Mouse (Mus musculus): ENCODE results near the gene Vav2. TPM values are rescaled to one million over a fixed set of nuclear protein-coding genes. Genes with fewer than 3 reads are reported as not detected.
A peak's percentile ranks its signal among the peaks of the same experiment; 100 is the strongest.

Vav2 gene
- total and polyA plus RNA-seq, 3 experiments: 3.5 to 7.2 (median 6.9) TPM

GRCm38 (mm10) chr2:27460651-27461050, 33.8 kb upstream of the Vav2 start:
- Histone ChIP-seq H3K27me3 (ENCODE audit: insufficient read depth, low read length) (no peaks in the 10 kb centered on the region), H3K36me3 (replicated peaks) (peaks cover 98% of the 10 kb centered on the region)
- TF ChIP-seq GATA2 (IDR thresholded peaks at IDR 0.05; ENCODE audit: borderline replicate concordance, low read depth, low read length) (no peak), GATA1 (IDR thresholded peaks at IDR 0.05; ENCODE audit: borderline replicate concordance, low read length) (no peak), POLR2AphosphoS5 (IDR thresholded peaks at IDR 0.05; ENCODE audit: insufficient replicate concordance, low read depth, low read length) (no peak)

GRCm38 (mm10) chr2:27460163-27460562, 33.3 kb upstream of the Vav2 start:
- TF ChIP-seq POLR2AphosphoS5 (IDR thresholded peaks at IDR 0.05; ENCODE audit: insufficient replicate concordance, low read depth, low read length) (no peak), GATA2 (IDR thresholded peaks at IDR 0.05; ENCODE audit: borderline replicate concordance, low read depth, low read length) (no peak), CTCF (IDR thresholded peaks at IDR 0.05; ENCODE audit: low read depth, low read length) (no peak), GATA1 (IDR thresholded peaks at IDR 0.05; ENCODE audit: borderline replicate concordance, low read length) (no peak)
- H3K27me3 ChIP-seq (ENCODE audit: insufficient read depth, low read length): no peaks in the 10 kb centered on the region
- no peak for DNase-seq (ENCODE audit: low spot score)
- H3K4me1 ChIP-seq (ENCODE audit: insufficient read depth, low read depth, low read length): peaks cover 13% of the 10 kb centered on the region
- no peaks in the 10 kb centered on the region for H3K9me3 ChIP-seq (replicated peaks)
- no peak for ATAC-seq (ENCODE audit: extremely low read depth, insufficient number of reproducible peaks, low FRiP score, poor library complexity, severe bottlenecking)
- H3K4me3 ChIP-seq (ENCODE audit: low read depth, low read length): no peak overlapping the region
- peaks cover 98% of the 10 kb centered on the region for H3K36me3 ChIP-seq (replicated peaks)

More at GRCm38 (mm10) chr2:27460651-27461050, 33.8 kb upstream of the Vav2 start:
- DNase-seq (ENCODE audit: low spot score): no peak
- Histone ChIP-seq H3K4me1 (ENCODE audit: insufficient read depth, low read depth, low read length) (peaks cover 15% of the 10 kb centered on the region), H3K4me3 (ENCODE audit: low read depth, low read length) (no peak overlapping the region), H3K9me3 (replicated peaks) (no peaks in the 10 kb centered on the region)
- no peak for ATAC-seq (ENCODE audit: extremely low read depth, insufficient number of reproducible peaks, low FRiP score, poor library complexity, severe bottlenecking)

GRCm38 (mm10) chr2:27459735-27460134, 32.9 kb upstream of the Vav2 start:
- TF ChIP-seq TAL1 (conservative IDR thresholded peaks at IDR 0.05; ENCODE audit: low read depth, low read length) (no peak), POLR2AphosphoS5 (IDR thresholded peaks at IDR 0.05; ENCODE audit: insufficient replicate concordance, low read depth, low read length) (no peak), CTCF (IDR thresholded peaks at IDR 0.05; ENCODE audit: low read depth, low read length) (no peak), GATA1 (IDR thresholded peaks at IDR 0.05; ENCODE audit: borderline replicate concordance, low read length) (no peak), GATA2 (IDR thresholded peaks at IDR 0.05; ENCODE audit: borderline replicate concordance, low read depth, low read length) (no peak)
- no peaks in the 10 kb centered on the region for H3K9me3 ChIP-seq (replicated peaks)
- H3K4me3 ChIP-seq (ENCODE audit: low read depth, low read length): no peak overlapping the region
- peaks cover 12% of the 10 kb centered on the region for H3K4me1 ChIP-seq (ENCODE audit: insufficient read depth, low read depth, low read length)
- ATAC-seq (ENCODE audit: extremely low read depth, insufficient number of reproducible peaks, low FRiP score, poor library complexity, severe bottlenecking) (no peak), DNase-seq (ENCODE audit: low spot score) (no peak)
- H3K36me3 ChIP-seq (replicated peaks): peaks cover 99% of the 10 kb centered on the region
- H3K27me3 ChIP-seq (ENCODE audit: insufficient read depth, low read length): no peaks in the 10 kb centered on the region

GRCm38 (mm10) chr2:27450226-27450625, 23.4 kb upstream of the Vav2 start:
- H3K27me3 ChIP-seq (ENCODE audit: insufficient read depth, low read length): no peaks in the 10 kb centered on the region
- H3K4me1 ChIP-seq (ENCODE audit: insufficient read depth, low read depth, low read length): no peaks in the 10 kb centered on the region; the same call in 1 of the 2 replicates
- no peak for TF ChIP-seq POLR2AphosphoS5 (IDR thresholded peaks at IDR 0.05; ENCODE audit: insufficient replicate concordance, low read depth, low read length)
- TF ChIP-seq GATA2 (IDR thresholded peaks at IDR 0.05; ENCODE audit: borderline replicate concordance, low read depth, low read length): no peak
- TF ChIP-seq TAL1 (conservative IDR thresholded peaks at IDR 0.05; ENCODE audit: low read depth, low read length): no peak
- TF ChIP-seq GATA1 (IDR thresholded peaks at IDR 0.05; ENCODE audit: borderline replicate concordance, low read length): no peak
- no peak for DNase-seq (ENCODE audit: low spot score)
- no peaks in the 10 kb centered on the region for H3K9me3 ChIP-seq (replicated peaks)
- H3K4me3 ChIP-seq (ENCODE audit: low read depth, low read length): no peak overlapping the region
- peaks cover 99% of the 10 kb centered on the region for H3K36me3 ChIP-seq (replicated peaks)
- ATAC-seq (ENCODE audit: extremely low read depth, insufficient number of reproducible peaks, low FRiP score, poor library complexity, severe bottlenecking): no peak

- Histone ChIP-seq H3K9me3 (replicated peaks) (no peaks in the 10 kb centered on the region), H3K27me3 (ENCODE audit: insufficient read depth, low read length) (no peaks in the 10 kb centered on the region), H3K36me3 (replicated peaks) (peaks cover 99% of the 10 kb centered on the region), H3K4me3 (ENCODE audit: low read depth, low read length) (no peak overlapping the region), H3K4me1 (ENCODE audit: insufficient read depth, low read depth, low read length) (peaks cover 5% of the 10 kb centered on the region)
- DNase-seq (ENCODE audit: low spot score) (no peak), ATAC-seq (ENCODE audit: extremely low read depth, insufficient number of reproducible peaks, low FRiP score, poor library complexity, severe bottlenecking) (no peak)
- TF ChIP-seq CTCF (IDR thresholded peaks at IDR 0.05; ENCODE audit: low read depth, low read length): 0 out of 2 replicates have a peak, but pooled peaks have one; percentile 4
- TF ChIP-seq GATA2 (IDR thresholded peaks at IDR 0.05; ENCODE audit: borderline replicate concordance, low read depth, low read length): no peak
Observed at GRCm38 (mm10) chr2:27447782-27448181, 20.9 kb upstream of the Vav2 start.

- DNase-seq (ENCODE audit: low spot score): no peak
- Histone ChIP-seq H3K9me3 (replicated peaks) (no peaks in the 10 kb centered on the region), H3K4me1 (ENCODE audit: insufficient read depth, low read depth, low read length) (peaks cover 15% of the 10 kb centered on the region), H3K36me3 (replicated peaks) (peaks cover 92% of the 10 kb centered on the region), H3K4me3 (ENCODE audit: low read depth, low read length) (no peak overlapping the region), H3K27me3 (ENCODE audit: insufficient read depth, low read length) (no peaks in the 10 kb centered on the region; the same call in 1 of the 2 replicates)
- TF ChIP-seq GATA1 (IDR thresholded peaks at IDR 0.05; ENCODE audit: borderline replicate concordance, low read length): no peak
- TF ChIP-seq TAL1 (conservative IDR thresholded peaks at IDR 0.05; ENCODE audit: low read depth, low read length): no peak
- TF ChIP-seq GATA2 (IDR thresholded peaks at IDR 0.05; ENCODE audit: borderline replicate concordance, low read depth, low read length): no peak
- TF ChIP-seq POLR2AphosphoS5 (IDR thresholded peaks at IDR 0.05; ENCODE audit: insufficient replicate concordance, low read depth, low read length): no peak
- TF ChIP-seq CTCF (IDR thresholded peaks at IDR 0.05; ENCODE audit: low read depth, low read length): no peak
- ATAC-seq (ENCODE audit: extremely low read depth, insufficient number of reproducible peaks, low FRiP score, poor library complexity, severe bottlenecking): no peak
Observed at GRCm38 (mm10) chr2:27446812-27447211, 20.0 kb upstream of the Vav2 start.

GRCm38 (mm10) chr2:27445910-27446309, 19.1 kb upstream of the Vav2 start:
- Histone ChIP-seq H3K4me1 (ENCODE audit: insufficient read depth, low read depth, low read length) (peaks cover 18% of the 10 kb centered on the region), H3K9me3 (replicated peaks) (no peaks in the 10 kb centered on the region), H3K4me3 (ENCODE audit: low read depth, low read length) (no peak overlapping the region), H3K27me3 (ENCODE audit: insufficient read depth, low read length) (no peaks in the 10 kb centered on the region; the same call in 1 of the 2 replicates), H3K36me3 (replicated peaks) (peaks cover 83% of the 10 kb centered on the region)
- no peak for ATAC-seq (ENCODE audit: extremely low read depth, insufficient number of reproducible peaks, low FRiP score, poor library complexity, severe bottlenecking)
- no peak for DNase-seq (ENCODE audit: low spot score)
- no peak for TF ChIP-seq POLR2AphosphoS5 (IDR thresholded peaks at IDR 0.05; ENCODE audit: insufficient replicate concordance, low read depth, low read length)
- TF ChIP-seq GATA1 (IDR thresholded peaks at IDR 0.05; ENCODE audit: borderline replicate concordance, low read length): no peak
- no peak for TF ChIP-seq GATA2 (IDR thresholded peaks at IDR 0.05; ENCODE audit: borderline replicate concordance, low read depth, low read length)
- no peak for TF ChIP-seq TAL1 (conservative IDR thresholded peaks at IDR 0.05; ENCODE audit: low read depth, low read length)
- no peak for TF ChIP-seq CTCF (IDR thresholded peaks at IDR 0.05; ENCODE audit: low read depth, low read length)
